ENCODE assay signal across 8 mouse cellular contexts in genomic region chr1:53784291-53784720, GRCm38 (mm10). TPM values are rescaled to one million over a fixed set of nuclear protein-coding genes. Genes with fewer than 3 reads are reported as not detected.
A peak's percentile ranks its signal among the peaks of the same experiment; 100 is the strongest.
DNase-seq lines count a peak whose midpoint lies in the region; ATAC-seq and TF ChIP-seq lines count a peak whose summit lies in the region.

No protein-coding gene starts in this region.

- TF ChIP-seq CTCF in intestine, postnatal 0 days (IDR thresholded peaks at IDR 0.05; ENCODE audit: low read depth) = no peak
- TF ChIP-seq CTCF in lung, postnatal 0 days (IDR thresholded peaks at IDR 0.05) = no peak
- TF ChIP-seq CTCF in small intestine, adult 2 months (IDR thresholded peaks at IDR 0.05; ENCODE audit: extremely low read depth, insufficient read length, insufficient replicate concordance, low read depth, low read length) = no peak

- WGBS in neural tube, embryonic 11.5 days = under 1% methylated on average over 17 of the region's 17 CpGs
- WGBS in forebrain, embryonic 14.5 days = under 1% methylated on average over 17 of the region's 17 CpGs
- WGBS in intestine, postnatal 0 days = under 1% methylated on average over 17 of the region's 17 CpGs
- WGBS in lung, postnatal 0 days = under 1% methylated on average over 17 of the region's 17 CpGs
- under 1% methylated on average over 17 of the region's 17 CpGs for WGBS in small intestine, adult 2 months

- H3K27ac ChIP-seq in neural tube, embryonic 11.5 days (ENCODE audit: low read depth, low read length) = no peak overlapping the region
- H3K27ac ChIP-seq in forebrain, embryonic 14.5 days (ENCODE audit: low read depth, low read length) = no peak overlapping the region
- H3K27ac ChIP-seq in intestine, postnatal 0 days (ENCODE audit: low read depth, low read length) = peak overlapping the region; percentile 97
- peak overlapping the region; percentile 89 for H3K27ac ChIP-seq in lung, postnatal 0 days (ENCODE audit: low read length)
- H3K27ac ChIP-seq in small intestine, adult 2 months (ENCODE audit: insufficient read depth, low read depth, low read length) = peak overlapping the region; percentile 97

- no peak for TF ChIP-seq EP300 in lung, postnatal 0 days (IDR thresholded peaks at IDR 0.05)

- H3K9ac ChIP-seq in neural tube, embryonic 11.5 days (ENCODE audit: low read length) = peak overlapping the region; percentile 78
- H3K9ac ChIP-seq in forebrain, embryonic 14.5 days (ENCODE audit: low read length) = peak overlapping the region; percentile 71
- H3K9ac ChIP-seq in intestine, postnatal 0 days (ENCODE audit: low read depth, low read length) = peak overlapping the region; percentile 94
- H3K9ac ChIP-seq in lung, postnatal 0 days (replicated peaks; ENCODE audit: low read depth) = peak overlapping the region; percentile 64

- no peaks in the 10 kb centered on the region for H3K36me3 ChIP-seq in neural tube, embryonic 11.5 days (ENCODE audit: control insufficient read depth, insufficient read depth, low read length)
- no peaks in the 10 kb centered on the region for H3K36me3 ChIP-seq in forebrain, embryonic 14.5 days (ENCODE audit: control insufficient read depth, insufficient read depth, low read length)
- no peaks in the 10 kb centered on the region for H3K36me3 ChIP-seq in intestine, postnatal 0 days (ENCODE audit: control insufficient read depth, insufficient read depth)
- no peaks in the 10 kb centered on the region for H3K36me3 ChIP-seq in lung, postnatal 0 days (ENCODE audit: insufficient read depth, low read length)
- 0 out of 2 replicates have a peak, but pooled peaks cover 1% of the 10 kb centered on the region for H3K36me3 ChIP-seq in small intestine, adult 2 months (ENCODE audit: control insufficient read depth, insufficient read depth, low read length)

- H3K4me1 ChIP-seq in neural tube, embryonic 11.5 days (ENCODE audit: control insufficient read depth, insufficient read depth, low read length) = no peaks in the 10 kb centered on the region
- H3K4me1 ChIP-seq in forebrain, embryonic 14.5 days (ENCODE audit: control insufficient read depth, insufficient read depth, low read length) = 0 out of 2 replicates have a peak, but pooled peaks cover 2% of the 10 kb centered on the region
- H3K4me1 ChIP-seq in intestine, postnatal 0 days (replicated peaks; ENCODE audit: control insufficient read depth, insufficient read depth, low read length) = no peaks in the 10 kb centered on the region
- H3K4me1 ChIP-seq in lung, postnatal 0 days (ENCODE audit: insufficient read depth, low read depth, low read length) = no peaks in the 10 kb centered on the region
- H3K4me1 ChIP-seq in small intestine, adult 2 months (ENCODE audit: control insufficient read depth, insufficient read depth, insufficient read length, low read length) = 0 out of 2 replicates have a peak, but pooled peaks cover 2% of the 10 kb centered on the region

- DNase-seq in neural tube, embryonic 11.5 days (ENCODE audit: low spot score) = peak; percentile 58
- no peak for DNase-seq in neural tube, embryonic 10.5 days (ENCODE audit: extremely low spot score, low spot score)
- DNase-seq in adrenal gland, postnatal 14 days = peak; percentile 44
- DNase-seq in forebrain, embryonic 14.5 days (ENCODE audit: low spot score) = peak; percentile 28
- peak; percentile 71 for DNase-seq in lung, postnatal 0 days (ENCODE audit: low spot score)
- DNase-seq in frontal cortex, postnatal 10 days (ENCODE audit: low spot score in 2 of 2) = no peak

- H3K4me2 ChIP-seq in neural tube, embryonic 11.5 days (ENCODE audit: low read depth) = peak overlapping the region; percentile 74
- peak overlapping the region; percentile 78 for H3K4me2 ChIP-seq in forebrain, embryonic 14.5 days (ENCODE audit: low read length)
- peak overlapping the region; percentile 77 for H3K4me2 ChIP-seq in intestine, postnatal 0 days (replicated peaks; ENCODE audit: low read depth)
- peak overlapping the region; percentile 68 for H3K4me2 ChIP-seq in lung, postnatal 0 days (replicated peaks; ENCODE audit: low read depth, low read length)

- H3K9me3 ChIP-seq in neural tube, embryonic 11.5 days (ENCODE audit: control insufficient read depth, low read length) = no peaks in the 10 kb centered on the region
- no peaks in the 10 kb centered on the region for H3K9me3 ChIP-seq in forebrain, embryonic 14.5 days (replicated peaks; ENCODE audit: control insufficient read depth, low read length)
- H3K9me3 ChIP-seq in intestine, postnatal 0 days (ENCODE audit: control insufficient read depth) = no peaks in the 10 kb centered on the region
- H3K9me3 ChIP-seq in lung, postnatal 0 days (ENCODE audit: low read length) = no peaks in the 10 kb centered on the region

- TF ChIP-seq POLR2A in small intestine, adult 2 months (IDR thresholded peaks at IDR 0.05; ENCODE audit: low read depth, low read length) = no peak

- peak overlapping the region; percentile 84 for H3K4me3 ChIP-seq in neural tube, embryonic 11.5 days (ENCODE audit: low read depth, low read length)
- H3K4me3 ChIP-seq in forebrain, embryonic 14.5 days (ENCODE audit: low read depth, low read length) = peak overlapping the region; percentile 75
- peak overlapping the region; percentile 95 for H3K4me3 ChIP-seq in intestine, postnatal 0 days (ENCODE audit: low read depth, low read length)
- H3K4me3 ChIP-seq in lung, postnatal 0 days (ENCODE audit: low read depth, low read length) = peak overlapping the region; percentile 91
- H3K4me3 ChIP-seq in small intestine, adult 2 months (ENCODE audit: low read depth, low read length) = peak overlapping the region; percentile 98

- no peaks in the 10 kb centered on the region for H3K27me3 ChIP-seq in neural tube, embryonic 11.5 days (ENCODE audit: control insufficient read depth, insufficient read depth, low read length)
- H3K27me3 ChIP-seq in forebrain, embryonic 14.5 days (replicated peaks; ENCODE audit: control insufficient read depth, insufficient read depth, low read length) = no peaks in the 10 kb centered on the region
- no peaks in the 10 kb centered on the region for H3K27me3 ChIP-seq in intestine, postnatal 0 days (replicated peaks; ENCODE audit: control insufficient read depth, insufficient read depth, low read length)
- no peaks in the 10 kb centered on the region for H3K27me3 ChIP-seq in lung, postnatal 0 days (replicated peaks; ENCODE audit: insufficient read depth, low read length)
- H3K27me3 ChIP-seq in small intestine, adult 2 months (ENCODE audit: control insufficient read depth, insufficient read depth, low read length) = no peaks in the 10 kb centered on the region

- peak; percentile 39 for ATAC-seq in neural tube, embryonic 11.5 days (ENCODE audit: insufficient read depth, low FRiP score, low TSS enrichment)
- ATAC-seq in forebrain, embryonic 14.5 days = peak; percentile 29; the same call in 1 of the 2 replicates
- ATAC-seq in intestine, postnatal 0 days = peak; percentile 22
- peak; percentile 18 for ATAC-seq in lung, postnatal 0 days

RNA-seq across cellular contexts. Expression of gene Stk17b, which starts 0.7 kb away (rescaled TPM):
- 12.6 and 16.2 TPM in 2 replicates for polyA plus RNA-seq in neural tube, embryonic 11.5 days (2014; fragmentation: Nextera tagmentation; extraction: Ambion mirVana)
- total RNA-seq in adrenal gland, postnatal 14 days (2021) = 17.3 and 28.2 TPM in 2 replicates
- 7.4 and 7.7 TPM in 2 replicates for polyA plus RNA-seq in forebrain, embryonic 14.5 days (2014; fragmentation: Nextera tagmentation; extraction: Ambion mirVana)
- 17.1 and 17.8 TPM in 2 replicates for polyA plus RNA-seq in intestine, postnatal 0 days (2015; fragmentation: Nextera tagmentation; extraction: Ambion mirVana)
- polyA plus RNA-seq in lung, postnatal 0 days (2015; fragmentation: Nextera tagmentation; extraction: Ambion mirVana) = 16.3 and 20.0 TPM in 2 replicates
- polyA plus RNA-seq in small intestine, adult 2 months (2012; rRNA removed) = 1.3 and 11.0 TPM in 2 replicates

Comparison
In these comparisons a context has a peak if more than half of its experiments do, and no peak if none do; other contexts are left out.
1. DNase-seq: peak in neural tube, embryonic 11.5 days (single experiment), adrenal gland, postnatal 14 days (single experiment), forebrain, embryonic 14.5 days (single experiment) and lung, postnatal 0 days (single experiment); none in neural tube, embryonic 10.5 days (single experiment) and frontal cortex, postnatal 10 days (0 of 2).
2. H3K27ac ChIP-seq: peak in intestine, postnatal 0 days (single experiment), lung, postnatal 0 days (single experiment) and small intestine, adult 2 months (single experiment); none in neural tube, embryonic 11.5 days (single experiment) and forebrain, embryonic 14.5 days (single experiment).
3. Peak in every context shown above with its lines, with median percentiles within 50 percentile points of each other: ATAC-seq, H3K4me2 ChIP-seq, H3K4me3 ChIP-seq and H3K9ac ChIP-seq.